In the genomic region with DNA sequence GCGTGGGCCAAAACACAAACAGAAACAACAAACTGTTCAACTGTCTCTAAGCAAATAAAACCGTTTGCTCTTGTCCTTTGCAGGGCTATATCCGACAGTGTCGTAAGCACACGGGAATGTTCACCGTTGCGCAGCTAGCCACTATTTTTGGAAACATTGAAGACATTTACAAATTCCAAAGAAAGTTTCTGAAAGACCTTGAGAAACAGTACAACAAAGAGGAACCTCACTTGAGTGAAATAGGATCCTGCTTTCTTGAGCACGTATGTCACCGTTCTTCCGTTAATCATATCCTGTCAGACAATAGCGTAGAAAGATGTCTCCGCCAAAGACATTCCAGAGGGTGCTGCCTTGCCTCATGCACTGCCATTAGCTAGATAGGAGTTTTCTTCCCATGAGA, we compare ENCODE assay signal across 21 mouse cellular contexts. TPM values are rescaled to one million over a fixed set of nuclear protein-coding genes. Genes with fewer than 3 reads are reported as not detected.
DNase-seq lines count a peak whose midpoint lies in the region; ATAC-seq and TF ChIP-seq lines count a peak whose summit lies in the region.
"Had no signal": no experiment of that assay in that cellular context is flagged by ENCODE, and none has a peak within 500 bp of the region (broad histone marks: within the 10 kb centered on the region; RNA-seq: fewer than 3 reads in every experiment).

No protein-coding gene starts in this region.

- 66% methylated on average over 12 of the region's 12 CpGs for WGBS in heart, embryonic 10.5 days
- 92% methylated on average over 12 of the region's 12 CpGs for WGBS in midbrain, embryonic 11.5 days
- 92% methylated on average over 12 of the region's 12 CpGs for WGBS in midbrain, postnatal 0 days
- 19% methylated on average over 12 of the region's 12 CpGs for WGBS in heart, postnatal 0 days
- 76% methylated on average over 12 of the region's 12 CpGs for WGBS in kidney, embryonic 15.5 days
- 89% methylated on average over 12 of the region's 12 CpGs for WGBS in forebrain, embryonic 13.5 days

- H3K27me3 ChIP-seq in heart, embryonic 10.5 days (ENCODE audit: insufficient read depth, poor library complexity, severe bottlenecking), result no peaks in the 10 kb centered on the region
- H3K27me3 ChIP-seq in midbrain, embryonic 11.5 days (ENCODE audit: control insufficient read depth, insufficient read depth, low read length), result no peaks in the 10 kb centered on the region
- H3K27me3 ChIP-seq in midbrain, postnatal 0 days (ENCODE audit: insufficient read depth, low read length), result no peaks in the 10 kb centered on the region
- no peaks in the 10 kb centered on the region for H3K27me3 ChIP-seq in heart, postnatal 0 days (ENCODE audit: control insufficient read depth, insufficient read depth, low read length)
- no peaks in the 10 kb centered on the region for H3K27me3 ChIP-seq in kidney, embryonic 15.5 days
- H3K27me3 ChIP-seq in forebrain, embryonic 13.5 days, result no peaks in the 10 kb centered on the region
- H3K27me3 ChIP-seq: embryonic facial prominence, embryonic 12.5 days; hindbrain, embryonic 13.5 days; liver, embryonic 13.5 days; midbrain, embryonic 15.5 days had no signal

- TF ChIP-seq EP300 in heart, postnatal 0 days (IDR thresholded peaks at IDR 0.05; ENCODE audit: low read depth), result peak; percentile 47; the same call in 1 of the 2 replicates

- H3K27ac ChIP-seq in heart, embryonic 10.5 days, result 0 out of 2 replicates have a peak overlapping the region, but pooled peaks have one; percentile 39
- H3K27ac ChIP-seq in midbrain, embryonic 11.5 days (ENCODE audit: low read depth, low read length), result no peak overlapping the region
- no peak overlapping the region for H3K27ac ChIP-seq in midbrain, postnatal 0 days (ENCODE audit: low read depth, low read length)
- H3K27ac ChIP-seq in heart, postnatal 0 days (ENCODE audit: low read depth), result peak overlapping the region; percentile 80
- no peak overlapping the region for H3K27ac ChIP-seq in kidney, embryonic 15.5 days
- H3K27ac ChIP-seq in forebrain, embryonic 13.5 days, result no peak overlapping the region
- H3K27ac ChIP-seq: embryonic facial prominence, embryonic 12.5 days; hindbrain, embryonic 13.5 days; liver, embryonic 13.5 days; midbrain, embryonic 15.5 days had no signal

- intact Hi-C loops in heart, postnatal 25 days (cut with DNase I), result no loop called here

- peaks cover 10% of the 10 kb centered on the region; the same call in 1 of the 2 replicates for H3K4me1 ChIP-seq in heart, embryonic 10.5 days
- no peaks in the 10 kb centered on the region; the same call in 1 of the 2 replicates for H3K4me1 ChIP-seq in midbrain, embryonic 11.5 days (ENCODE audit: control insufficient read depth, insufficient read depth, low read length)
- H3K4me1 ChIP-seq in midbrain, postnatal 0 days (ENCODE audit: insufficient read depth, low read length), result no peaks in the 10 kb centered on the region
- H3K4me1 ChIP-seq in heart, postnatal 0 days (ENCODE audit: control insufficient read depth, insufficient read depth), result peaks cover 8% of the 10 kb centered on the region
- H3K4me1 ChIP-seq in kidney, embryonic 15.5 days, result peaks cover 4% of the 10 kb centered on the region; the same call in 1 of the 2 replicates
- H3K4me1 ChIP-seq in forebrain, embryonic 13.5 days, result peaks cover 22% of the 10 kb centered on the region
- H3K4me1 ChIP-seq: embryonic facial prominence, embryonic 12.5 days had no signal

- H3K9ac ChIP-seq in midbrain, embryonic 11.5 days (ENCODE audit: low read length), result no peak overlapping the region
- H3K9ac ChIP-seq in midbrain, postnatal 0 days (replicated peaks; ENCODE audit: low read length, poor library complexity, severe bottlenecking), result no peak overlapping the region
- 0 out of 2 replicates have a peak overlapping the region, but pooled peaks have one; percentile 10 for H3K9ac ChIP-seq in heart, postnatal 0 days (replicated peaks; ENCODE audit: low read depth, low read length)
- H3K9ac ChIP-seq in kidney, embryonic 15.5 days, result no peak overlapping the region
- no peak overlapping the region for H3K9ac ChIP-seq in forebrain, embryonic 13.5 days
- H3K9ac ChIP-seq: embryonic facial prominence, embryonic 12.5 days; hindbrain, embryonic 13.5 days; liver, embryonic 13.5 days; midbrain, embryonic 15.5 days had no signal

- ATAC-seq in midbrain, embryonic 11.5 days (ENCODE audit: low FRiP score), result no peak
- ATAC-seq in midbrain, postnatal 0 days (ENCODE audit: low FRiP score), result no peak
- peak; percentile 69 for ATAC-seq in heart, postnatal 0 days (ENCODE audit: insufficient read depth, low read depth)
- no peak for ATAC-seq in kidney, embryonic 15.5 days (replicated peaks; ENCODE audit: low FRiP score)
- ATAC-seq in forebrain, embryonic 13.5 days, result no peak
- ATAC-seq: forebrain, embryonic 14.5 days; midbrain, embryonic 15.5 days had no signal

- H3K9me3 ChIP-seq in heart, embryonic 10.5 days, result no peaks in the 10 kb centered on the region
- no peaks in the 10 kb centered on the region for H3K9me3 ChIP-seq in midbrain, embryonic 11.5 days (ENCODE audit: control insufficient read depth, low read length)
- no peaks in the 10 kb centered on the region for H3K9me3 ChIP-seq in midbrain, postnatal 0 days (ENCODE audit: low read length)
- H3K9me3 ChIP-seq in heart, postnatal 0 days (replicated peaks; ENCODE audit: control insufficient read depth, low read length), result no peaks in the 10 kb centered on the region
- no peaks in the 10 kb centered on the region for H3K9me3 ChIP-seq in kidney, embryonic 15.5 days (replicated peaks)
- no peaks in the 10 kb centered on the region for H3K9me3 ChIP-seq in forebrain, embryonic 13.5 days (replicated peaks)
- H3K9me3 ChIP-seq: embryonic facial prominence, embryonic 12.5 days; hindbrain, embryonic 13.5 days; liver, embryonic 13.5 days; megakaryocyte, embryonic 14.5 days; midbrain, embryonic 15.5 days had no signal

- TF ChIP-seq CTCF in midbrain, postnatal 0 days (IDR thresholded peaks at IDR 0.05), result no peak
- TF ChIP-seq CTCF in heart, postnatal 0 days (IDR thresholded peaks at IDR 0.05; ENCODE audit: low read depth), result no peak

- peaks cover 87% of the 10 kb centered on the region for H3K36me3 ChIP-seq in heart, embryonic 10.5 days
- H3K36me3 ChIP-seq in midbrain, embryonic 11.5 days (ENCODE audit: control insufficient read depth, insufficient read depth, low read length), result peaks cover 39% of the 10 kb centered on the region
- H3K36me3 ChIP-seq in midbrain, postnatal 0 days (ENCODE audit: insufficient read depth, low read length), result peaks cover 6% of the 10 kb centered on the region; the same call in 1 of the 2 replicates
- H3K36me3 ChIP-seq in heart, postnatal 0 days (replicated peaks; ENCODE audit: control insufficient read depth, insufficient read depth, low read length), result peaks cover 75% of the 10 kb centered on the region
- H3K36me3 ChIP-seq in kidney, embryonic 15.5 days, result peaks cover 91% of the 10 kb centered on the region
- H3K36me3 ChIP-seq in forebrain, embryonic 13.5 days (ENCODE audit: poor library complexity, severe bottlenecking), result peaks cover 78% of the 10 kb centered on the region
- H3K36me3 ChIP-seq: midbrain, embryonic 15.5 days had no signal

- DNase-seq in heart, embryonic 10.5 days (ENCODE audit: low spot score), result no peak
- no peak for DNase-seq in heart, postnatal 25 days (ENCODE audit: low spot score)
- DNase-seq in midbrain, embryonic 11.5 days (ENCODE audit: low spot score, missing footprints), result peak; percentile 73
- DNase-seq in midbrain, postnatal 0 days (ENCODE audit: low spot score), result no peak
- DNase-seq in heart, postnatal 0 days (ENCODE audit: low spot score), result peak; percentile 77
- DNase-seq in urinary bladder, postnatal 25 days (ENCODE audit: low spot score), result no peak
- DNase-seq: adrenal gland, adult 8-10 months; cerebellum, postnatal 10 days; gastrocnemius, postnatal 36 days; liver, embryonic 13.5 days; right cerebral cortex, postnatal 4 days had no signal

- H3K4me2 ChIP-seq in midbrain, embryonic 11.5 days, result no peak overlapping the region
- H3K4me2 ChIP-seq in midbrain, postnatal 0 days (ENCODE audit: low read depth, low read length, poor library complexity, severe bottlenecking), result no peak overlapping the region
- H3K4me2 ChIP-seq in heart, postnatal 0 days (ENCODE audit: low read depth, low read length), result peak overlapping the region; percentile 6; the same call in 1 of the 2 replicates
- H3K4me2 ChIP-seq in kidney, embryonic 15.5 days, result no peak overlapping the region
- H3K4me2 ChIP-seq in forebrain, embryonic 13.5 days, result no peak overlapping the region
- H3K4me2 ChIP-seq: embryonic facial prominence, embryonic 12.5 days; hindbrain, embryonic 13.5 days; liver, embryonic 13.5 days; midbrain, embryonic 15.5 days had no signal

- no peak overlapping the region for H3K4me3 ChIP-seq in heart, embryonic 10.5 days
- no peak overlapping the region for H3K4me3 ChIP-seq in midbrain, embryonic 11.5 days (ENCODE audit: low read depth, low read length)
- no peak overlapping the region for H3K4me3 ChIP-seq in midbrain, postnatal 0 days (ENCODE audit: low read depth, low read length)
- no peak overlapping the region for H3K4me3 ChIP-seq in heart, postnatal 0 days (ENCODE audit: low read depth, low read length)
- H3K4me3 ChIP-seq in kidney, embryonic 15.5 days (replicated peaks), result no peak overlapping the region
- H3K4me3 ChIP-seq in forebrain, embryonic 13.5 days, result no peak overlapping the region
- H3K4me3 ChIP-seq: embryonic facial prominence, embryonic 12.5 days; erythroblast, embryonic 14.5 days; hindbrain, embryonic 13.5 days; liver, embryonic 13.5 days; megakaryocyte, embryonic 14.5 days; midbrain, embryonic 15.5 days had no signal

RNA-seq across cellular contexts. Expression of gene C1qtnf9, which starts 18.1 kb away (rescaled TPM):
- polyA plus RNA-seq in heart, embryonic 10.5 days (2016; fragmentation: Nextera tagmentation; extraction: Ambion mirVana), result 0.10 and 0.13 TPM in 2 replicates
- total RNA-seq in heart, postnatal 25 days (2021), result 10 to 100 TPM; 43.1 to 50.6 TPM
- not detected in 2 replicates for polyA plus RNA-seq in midbrain, embryonic 11.5 days (2014; fragmentation: Nextera tagmentation; extraction: Ambion mirVana)
- 0.11 and 0.28 TPM in 2 replicates for total RNA-seq in midbrain, postnatal 0 days (2014; rRNA removed)
- polyA plus RNA-seq in midbrain, postnatal 0 days (2015; fragmentation: Nextera tagmentation; extraction: Ambion mirVana), result 0.10 TPM in 1 of 2 replicates, not detected in the other
- 2.2 and 2.8 TPM in 2 replicates for total RNA-seq in heart, postnatal 0 days (2014; rRNA removed; ENCODE audit: low replicate concordance)
- 4.6 and 5.4 TPM in 2 replicates for polyA plus RNA-seq in heart, postnatal 0 days (2015; fragmentation: Nextera tagmentation; extraction: Ambion mirVana)
- polyA plus RNA-seq in kidney, embryonic 15.5 days (2015; fragmentation: Nextera tagmentation; extraction: Ambion mirVana), result 0.48 and 0.57 TPM in 2 replicates
- polyA plus RNA-seq in forebrain, embryonic 13.5 days (2015; fragmentation: Nextera tagmentation; extraction: Ambion mirVana), result 0.22 and 0.39 TPM in 2 replicates
- polyA plus RNA-seq: C2C12; forebrain, embryonic 14.5 days; kidney, embryonic 14.5 days had no signal

RNA-seq across cellular contexts. Expression of gene Mipep, which starts 34.5 kb away (rescaled TPM):
- 24.7 and 24.9 TPM in 2 replicates for polyA plus RNA-seq in heart, embryonic 10.5 days (2016; fragmentation: Nextera tagmentation; extraction: Ambion mirVana)
- 10 to 100 TPM; 53.9 to 58.4 TPM for total RNA-seq in heart, postnatal 25 days (2021)
- polyA plus RNA-seq in midbrain, embryonic 11.5 days (2014; fragmentation: Nextera tagmentation; extraction: Ambion mirVana), result 26.6 and 26.7 TPM in 2 replicates
- 23.6 and 32.1 TPM in 2 replicates for total RNA-seq in midbrain, postnatal 0 days (2014; rRNA removed)
- polyA plus RNA-seq in midbrain, postnatal 0 days (2015; fragmentation: Nextera tagmentation; extraction: Ambion mirVana), result 16.7 and 17.1 TPM in 2 replicates
- 49.1 and 60.9 TPM in 2 replicates for total RNA-seq in heart, postnatal 0 days (2014; rRNA removed; ENCODE audit: low replicate concordance)
- 29.2 and 29.3 TPM in 2 replicates for polyA plus RNA-seq in heart, postnatal 0 days (2015; fragmentation: Nextera tagmentation; extraction: Ambion mirVana)
- polyA plus RNA-seq in kidney, embryonic 15.5 days (2015; fragmentation: Nextera tagmentation; extraction: Ambion mirVana), result 22.5 and 24.2 TPM in 2 replicates
- polyA plus RNA-seq in forebrain, embryonic 13.5 days (2015; fragmentation: Nextera tagmentation; extraction: Ambion mirVana), result 18.3 and 19.5 TPM in 2 replicates

Comparison
In these comparisons a context has a peak if more than half of its experiments do, and no peak if none do; other contexts are left out.
1. DNase-seq: peak in midbrain, embryonic 11.5 days (single experiment) and heart, postnatal 0 days (single experiment); none in heart, embryonic 10.5 days (single experiment), heart, postnatal 25 days (single experiment), midbrain, postnatal 0 days (single experiment) and urinary bladder, postnatal 25 days (single experiment).
2. H3K27ac ChIP-seq: peak in heart, embryonic 10.5 days (single experiment) and heart, postnatal 0 days (single experiment); none in midbrain, embryonic 11.5 days (single experiment), midbrain, postnatal 0 days (single experiment), kidney, embryonic 15.5 days (single experiment) and forebrain, embryonic 13.5 days (single experiment).